Mouse (Mus musculus) heart, embryonic 13.5 days (tissue): ENCODE results near the gene Nvl. TPM values are rescaled to one million over a fixed set of nuclear protein-coding genes. Genes with fewer than 3 reads are reported as not detected.

ENCODE experiments used
- polyA plus RNA-seq: library from polyadenylated mRNA; unstranded; fragments of >200 nt; fragmentation: Nextera tagmentation; extraction: Ambion mirVana; gene quantifications from 2 replicates; pipeline ENCODE4 v1.2.1, GENCODE M21; 2015

Gene Nvl
- polyA plus RNA-seq, 1 experiment from 2014 or later = 19.6 TPM

Other genes starting within 250 kb of the Nvl start
- gene Pycr2, start 239.9 kb downstream of the Nvl start, polyA plus RNA-seq = 56.2 and 56.5 TPM in 2 replicates
- 1.2 and 1.4 TPM in 2 replicates for gene Lefty1, start 209.2 kb downstream of the Nvl start, polyA plus RNA-seq
- gene Tmem63a, start 201.9 kb downstream of the Nvl start, polyA plus RNA-seq = 7.7 and 8.6 TPM in 2 replicates
- gene Ephx1, start 123.3 kb downstream of the Nvl start, polyA plus RNA-seq = 5.6 and 6.0 TPM in 2 replicates
- gene 9130409I23Rik, start 93.0 kb downstream of the Nvl start, polyA plus RNA-seq = not detected in 2 replicates
- 133 and 161 TPM in 2 replicates for gene Cnih4, start 489 bp upstream of the Nvl start, polyA plus RNA-seq
- 25.9 and 26.7 TPM in 2 replicates for gene Wdr26, start 67.8 kb upstream of the Nvl start, polyA plus RNA-seq
- gene Cnih3, start 208.4 kb upstream of the Nvl start, polyA plus RNA-seq = 0.39 and 0.51 TPM in 2 replicates